Mouse (Mus musculus) left cerebral cortex, adult 11 months (tissue): ENCODE data around the gene Olfr591.
"Not testable (repeated sequence)": the region's sequence is repeated elsewhere in the genome, so short reads cannot be mapped to it uniquely, and the experiment has no call there.

Source experiments
- DNase-seq: peaks from one replicate; pipeline ENCODE4 v3.0.0; 2022; ENCODE audit warnings: low spot score

The Olfr591 gene

DNA sequence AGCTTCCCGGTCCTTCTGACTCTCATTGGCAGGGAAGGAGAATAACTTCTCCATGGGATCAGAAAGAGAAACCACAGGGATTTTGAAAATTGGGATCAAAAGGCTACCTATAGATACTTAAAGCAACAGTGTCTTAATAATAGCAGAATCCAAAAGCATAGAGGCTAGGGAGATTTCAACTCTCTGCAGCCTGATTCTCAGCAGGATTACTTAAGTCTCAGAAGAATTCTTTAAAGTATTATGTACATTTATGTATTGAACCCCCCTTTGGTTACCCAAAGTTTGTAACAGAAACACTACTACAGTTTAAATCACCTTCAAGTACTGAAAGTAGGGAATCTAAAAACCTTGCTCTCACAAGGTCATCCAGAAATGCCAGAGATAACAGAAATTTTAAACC is at the start of gene Olfr591:
Olfr591 (minus strand) TSS at position 101 of the 400 bp plus-strand sequence.
- DNase-seq: no peak

- no peak for DNase-seq
Observed at GRCm38 (mm10) chr7:103216696-103217095, 38.6 kb upstream of the Olfr591 start, which contains the start of gene Olfr594. TSS of gene Olfr594 (plus strand) at chr7:103216996.

DNA sequence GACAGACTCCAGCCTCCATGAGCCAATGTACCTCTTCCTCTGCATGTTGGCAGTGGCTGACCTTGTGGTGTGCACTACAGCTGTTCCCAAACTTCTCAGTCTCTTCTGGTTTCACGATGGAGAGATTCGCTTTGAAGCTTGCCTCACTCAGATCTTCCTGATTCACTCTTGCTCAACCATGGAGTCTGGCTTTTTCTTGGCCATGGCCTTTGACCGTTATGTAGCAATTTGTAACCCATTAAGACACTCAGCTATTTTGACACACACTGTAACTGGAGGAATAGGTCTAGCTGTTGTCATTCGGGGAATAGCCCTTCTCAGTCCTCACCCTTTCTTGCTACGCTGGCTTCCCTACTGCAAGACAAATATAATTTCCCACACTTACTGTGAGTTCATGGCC is 33.9 kb upstream of the Olfr591 start:
- DNase-seq: not testable (repeated sequence)

DNA sequence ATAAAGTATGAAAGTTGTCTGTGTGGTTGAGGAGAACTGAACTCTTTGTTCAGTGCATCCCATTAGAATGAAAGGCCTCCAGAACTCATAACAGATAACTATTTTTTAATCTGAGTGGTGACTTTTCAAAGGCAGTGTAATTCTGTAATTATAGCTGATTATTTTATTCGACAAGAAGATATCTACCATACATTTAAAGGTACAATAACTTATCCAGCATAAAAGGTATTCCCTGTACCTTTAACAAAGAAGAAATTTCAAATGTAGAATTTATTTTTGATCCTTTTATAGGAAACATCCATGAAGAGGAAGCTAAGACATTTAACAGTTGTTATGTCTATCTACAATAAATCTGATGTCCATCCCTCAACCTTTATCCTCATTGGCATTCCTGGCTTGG is 33.4 kb upstream of the Olfr591 start, which contains the start of gene Olfr593:
Olfr593 (plus strand) TSS at position 301 of the 400 bp plus-strand sequence.
- no peak for DNase-seq

DNA sequence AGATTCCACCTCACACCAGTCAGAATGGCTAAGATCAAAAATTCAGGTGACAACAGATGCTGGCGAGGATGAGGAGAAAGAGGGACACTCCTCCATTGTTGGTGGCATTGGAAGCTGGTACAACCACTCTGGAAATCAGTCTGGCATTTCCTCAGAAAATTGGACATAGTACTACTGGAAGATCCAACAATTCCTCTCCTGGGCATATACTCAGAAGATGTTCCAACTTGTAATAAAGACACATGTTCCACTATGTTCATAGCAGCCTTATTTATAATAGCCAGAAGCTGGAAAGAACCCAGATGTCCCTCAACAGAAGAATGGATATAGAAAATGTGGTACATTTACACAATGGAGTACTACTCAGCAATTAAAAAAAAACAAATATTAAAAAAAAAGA is 6.4 kb upstream of the Olfr591 start, which contains the start of gene Olfr592:
Olfr592 (plus strand) TSS at position 301 of the 400 bp plus-strand sequence.
- DNase-seq: not testable (repeated sequence)

DNA sequence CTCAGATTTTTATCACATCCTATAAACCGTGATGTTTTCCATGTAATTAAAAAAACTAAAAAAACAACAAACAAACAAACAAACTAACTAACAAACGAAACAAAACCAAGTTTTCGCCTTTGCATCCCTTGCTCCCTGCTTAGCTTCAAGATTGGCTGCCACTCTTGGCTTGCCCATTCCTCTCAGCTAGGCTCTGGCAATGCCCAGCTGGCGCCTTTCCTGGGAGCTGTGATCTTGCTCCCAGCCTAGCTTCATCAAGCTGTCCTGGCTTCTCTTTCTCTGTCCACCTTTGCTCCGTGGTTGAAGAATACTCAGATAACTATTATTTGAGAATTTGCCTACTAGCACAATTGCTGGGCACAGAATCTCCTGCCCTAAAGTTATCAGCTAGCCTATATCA is 8.4 kb downstream of the Olfr591 start:
- DNase-seq: no peak

GRCm38 (mm10) chr7:103156256-103156655 is 21.9 kb downstream of the Olfr591 start, which contains the start of gene Olfr589:
TSS of gene Olfr589 (minus strand) at chr7:103156356.
- DNase-seq: no peak

- DNase-seq: no peak
Observed at GRCm38 (mm10) chr7:103140579-103140978, 37.6 kb downstream of the Olfr591 start, which contains the start of gene Olfr588-ps1. TSS of gene Olfr588-ps1 (plus strand) at chr7:103140879.

DNA sequence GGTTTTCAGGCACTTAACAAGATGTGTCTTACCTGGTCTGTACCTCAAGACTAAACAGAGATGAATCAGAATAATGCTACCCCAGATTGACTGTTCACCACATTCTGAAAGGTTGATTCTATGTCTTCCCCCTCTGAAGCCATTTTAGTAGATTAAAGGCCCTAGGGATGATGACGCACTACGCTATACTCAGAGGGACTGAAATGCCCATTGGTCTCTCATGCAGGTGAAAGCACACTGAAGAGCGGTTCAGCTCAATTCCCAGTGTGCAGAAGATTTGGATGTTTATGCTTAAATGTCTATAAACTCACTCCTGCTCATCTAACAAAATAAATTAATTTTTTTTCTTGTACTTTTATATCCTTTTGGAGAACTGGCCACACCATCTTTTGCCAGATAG is 52.6 kb downstream of the Olfr591 start, which contains the start of gene Olfr586:
Olfr586 (minus strand) TSS at position 101 of the 400 bp plus-strand sequence.
- DNase-seq: no peak

GRCm38 (mm10) chr7:103119406-103119805 is 58.7 kb downstream of the Olfr591 start:
- DNase-seq: no peak
